Mouse (Mus musculus) c-Kit-negative CD71-positive TER-119-positive erythroid progenitor cells, embryonic 14.5 days (primary cell): ENCODE results near the gene Serp2.

ENCODE experiments used
- DNase-seq: peaks from one replicate; pipeline ENCODE4 v3.0.0-alpha.2; 2013; ENCODE audit warnings: low read depth, low spot score

Serp2 gene

GRCm38 (mm10) chr14:76527030-76527719 lies 29.5 kb downstream of the Serp2 start:
- DNase-seq = no peak

GRCm38 (mm10) chr14:76526467-76526866 lies 30.2 kb downstream of the Serp2 start:
- DNase-seq = no peak

- no peak for DNase-seq
Observed at GRCm38 (mm10) chr14:76523344-76523743, 33.3 kb downstream of the Serp2 start.

GRCm38 (mm10) chr14:76521308-76521707 lies 35.4 kb downstream of the Serp2 start:
- DNase-seq = no peak

- DNase-seq = peak; percentile 69
Observed at GRCm38 (mm10) chr14:76520606-76521005, 36.1 kb downstream of the Serp2 start.

GRCm38 (mm10) chr14:76518217-76518616 lies 38.5 kb downstream of the Serp2 start:
- DNase-seq = no peak

- DNase-seq = no peak
Observed at GRCm38 (mm10) chr14:76515620-76516019, 41.1 kb downstream of the Serp2 start.

- DNase-seq = no peak
Observed at GRCm38 (mm10) chr14:76514050-76514585, 42.6 kb downstream of the Serp2 start.

GRCm38 (mm10) chr14:76513395-76514049 lies 43.2 kb downstream of the Serp2 start:
- no peak for DNase-seq

GRCm38 (mm10) chr14:76511971-76512370 lies 44.7 kb downstream of the Serp2 start:
- no peak for DNase-seq

- DNase-seq = no peak
Observed at GRCm38 (mm10) chr14:76508701-76509100, 48.0 kb downstream of the Serp2 start.

GRCm38 (mm10) chr14:76507804-76508500 lies 48.7 kb downstream of the Serp2 start:
- DNase-seq = no peak

- DNase-seq = no peak
Observed at GRCm38 (mm10) chr14:76507357-76507756, 49.3 kb downstream of the Serp2 start.

- no peak for DNase-seq
Observed at GRCm38 (mm10) chr14:76506425-76507205, 50.1 kb downstream of the Serp2 start.

- DNase-seq = peak; percentile 71
Observed at GRCm38 (mm10) chr14:76505439-76506220, 51.1 kb downstream of the Serp2 start.

- no peak for DNase-seq
Observed at GRCm38 (mm10) chr14:76505101-76505438, 51.6 kb downstream of the Serp2 start.

GRCm38 (mm10) chr14:76504121-76504737 lies 52.5 kb downstream of the Serp2 start:
- peak; percentile 89 for DNase-seq

GRCm38 (mm10) chr14:76503231-76503851 lies 53.3 kb downstream of the Serp2 start:
- DNase-seq = peak; percentile 76

GRCm38 (mm10) chr14:76500036-76500435 lies 56.7 kb downstream of the Serp2 start:
- no peak for DNase-seq

- DNase-seq = no peak
Observed at GRCm38 (mm10) chr14:76499492-76499891, 57.2 kb downstream of the Serp2 start.
